Mouse (Mus musculus): ENCODE measurements around the gene Padi4. TPM values are rescaled to one million over a fixed set of nuclear protein-coding genes. Genes with fewer than 3 reads are reported as not detected.

The Padi4 gene
- polyA plus RNA-seq, 1 experiment, result 1.4 TPM

- Histone ChIP-seq H3ac (ENCODE audit: control insufficient read depth, insufficient read length) (no peak overlapping the region), H3K36me3 (ENCODE audit: control insufficient read depth, insufficient read depth) (no peaks in the 10 kb centered on the region), H3K4me2 (ENCODE audit: low read depth) (peak overlapping the region; percentile 87), H3K4me3 (peak overlapping the region; percentile 18), H3K27me3 (ENCODE audit: control insufficient read depth, insufficient read depth, insufficient read length) (no peaks in the 10 kb centered on the region), H3K79me2 (ENCODE audit: control insufficient read depth, insufficient read depth) (no peaks in the 10 kb centered on the region)
- no peak for TF ChIP-seq MAX (IDR thresholded peaks at IDR 0.05; ENCODE audit: low read depth)
- TF ChIP-seq CEBPB (IDR thresholded peaks at IDR 0.05; ENCODE audit: insufficient read depth, poor library complexity, severe bottlenecking), result no peak
- TF ChIP-seq USF1 (IDR thresholded peaks at IDR 0.05; ENCODE audit: low read depth), result no peak
- TF ChIP-seq POLR2A (IDR thresholded peaks at IDR 0.05; ENCODE audit: insufficient read length, low read depth), result no peak
- no peak for TF ChIP-seq TCF3 (IDR thresholded peaks at IDR 0.05; ENCODE audit: insufficient read length, low read depth)
- TF ChIP-seq SRF (IDR thresholded peaks at IDR 0.05; ENCODE audit: control insufficient read depth, insufficient read length, low read depth), result no peak
- no peak for TF ChIP-seq REST (IDR thresholded peaks at IDR 0.05; ENCODE audit: insufficient read depth, insufficient read length)
- no peak for TF ChIP-seq MYOD1 (IDR thresholded peaks at IDR 0.05; ENCODE audit: control insufficient read depth in 1 of 3, insufficient read length in 2 of 3, low read depth in 2 of 3)
- no peak for TF ChIP-seq TCF12 (IDR thresholded peaks at IDR 0.05; ENCODE audit: insufficient read depth, poor library complexity, severe bottlenecking)
- TF ChIP-seq POLR2AphosphoS2 (IDR thresholded peaks at IDR 0.05; ENCODE audit: insufficient read length, low read depth), result no peak
- TF ChIP-seq MYOG (IDR thresholded peaks at IDR 0.05; ENCODE audit: control insufficient read depth in 1 of 3, insufficient read depth in 1 of 3, insufficient read length in 2 of 3, low read depth in 2 of 3), result no peak
- TF ChIP-seq E2F4 (IDR thresholded peaks at IDR 0.05; ENCODE audit: insufficient read depth), result no peak
These were observed 3.6 kb downstream of the Padi4 start for GRCm38 (mm10) chr4:140770433-140770832.

GRCm38 (mm10) chr4:140768973-140769372 is 5.1 kb downstream of the Padi4 start:
- no peak overlapping the region for H3K4me3 ChIP-seq
- no peaks in the 10 kb centered on the region for H3K36me3 ChIP-seq (ENCODE audit: control insufficient read depth, insufficient read depth)
- H3K79me2 ChIP-seq (ENCODE audit: control insufficient read depth, insufficient read depth), result no peaks in the 10 kb centered on the region
- no peak overlapping the region for H3K4me2 ChIP-seq (ENCODE audit: low read depth)
- H3K27me3 ChIP-seq (ENCODE audit: control insufficient read depth, insufficient read depth, insufficient read length), result no peaks in the 10 kb centered on the region
- TF ChIP-seq TCF3 (IDR thresholded peaks at IDR 0.05; ENCODE audit: insufficient read length, low read depth), result no peak
- no peak for TF ChIP-seq CEBPB (IDR thresholded peaks at IDR 0.05; ENCODE audit: insufficient read depth, poor library complexity, severe bottlenecking)
- no peak for TF ChIP-seq POLR2AphosphoS2 (IDR thresholded peaks at IDR 0.05; ENCODE audit: insufficient read length, low read depth)
- no peak for TF ChIP-seq MYOG (IDR thresholded peaks at IDR 0.05; ENCODE audit: control insufficient read depth in 1 of 3, insufficient read depth in 1 of 3, insufficient read length in 2 of 3, low read depth in 2 of 3)
- TF ChIP-seq MAX (IDR thresholded peaks at IDR 0.05; ENCODE audit: low read depth), result no peak
- no peak for TF ChIP-seq E2F4 (IDR thresholded peaks at IDR 0.05; ENCODE audit: insufficient read depth)
- no peak for TF ChIP-seq MYOD1 (IDR thresholded peaks at IDR 0.05; ENCODE audit: control insufficient read depth in 1 of 3, insufficient read length in 2 of 3, low read depth in 2 of 3)
- TF ChIP-seq SRF (IDR thresholded peaks at IDR 0.05; ENCODE audit: control insufficient read depth, insufficient read length, low read depth), result no peak
- TF ChIP-seq USF1 (IDR thresholded peaks at IDR 0.05; ENCODE audit: low read depth), result no peak
- no peak for TF ChIP-seq TCF12 (IDR thresholded peaks at IDR 0.05; ENCODE audit: insufficient read depth, poor library complexity, severe bottlenecking)
- no peak for TF ChIP-seq POLR2A (IDR thresholded peaks at IDR 0.05; ENCODE audit: insufficient read length, low read depth)
- no peak overlapping the region for H3ac ChIP-seq (ENCODE audit: control insufficient read depth, insufficient read length)

GRCm38 (mm10) chr4:140765936-140766335 is 8.1 kb downstream of the Padi4 start:
- no peaks in the 10 kb centered on the region for H3K36me3 ChIP-seq (ENCODE audit: control insufficient read depth, insufficient read depth)
- peaks cover 2% of the 10 kb centered on the region for H3K27me3 ChIP-seq (ENCODE audit: control insufficient read depth, insufficient read depth, insufficient read length)
- H3K79me2 ChIP-seq (ENCODE audit: control insufficient read depth, insufficient read depth), result no peaks in the 10 kb centered on the region
- no peak overlapping the region for H3K4me3 ChIP-seq
- no peak overlapping the region for H3K4me2 ChIP-seq (ENCODE audit: low read depth)
- TF ChIP-seq CEBPB (IDR thresholded peaks at IDR 0.05; ENCODE audit: insufficient read depth, poor library complexity, severe bottlenecking) (no peak), TCF12 (IDR thresholded peaks at IDR 0.05; ENCODE audit: insufficient read depth, poor library complexity, severe bottlenecking) (no peak), E2F4 (IDR thresholded peaks at IDR 0.05; ENCODE audit: insufficient read depth) (no peak), MAX (IDR thresholded peaks at IDR 0.05; ENCODE audit: low read depth) (no peak), POLR2A (IDR thresholded peaks at IDR 0.05; ENCODE audit: insufficient read length, low read depth) (no peak), REST (IDR thresholded peaks at IDR 0.05; ENCODE audit: insufficient read depth, insufficient read length) (no peak), MYOD1 (IDR thresholded peaks at IDR 0.05; ENCODE audit: control insufficient read depth in 1 of 3, insufficient read length in 2 of 3, low read depth in 2 of 3) (no peak), USF1 (IDR thresholded peaks at IDR 0.05; ENCODE audit: low read depth) (no peak), MYOG (IDR thresholded peaks at IDR 0.05; ENCODE audit: control insufficient read depth in 1 of 3, insufficient read depth in 1 of 3, insufficient read length in 2 of 3, low read depth in 2 of 3) (no peak), POLR2AphosphoS2 (IDR thresholded peaks at IDR 0.05; ENCODE audit: insufficient read length, low read depth) (no peak), TCF3 (IDR thresholded peaks at IDR 0.05; ENCODE audit: insufficient read length, low read depth) (no peak), SRF (IDR thresholded peaks at IDR 0.05; ENCODE audit: control insufficient read depth, insufficient read length, low read depth) (no peak)
- no peak overlapping the region for H3ac ChIP-seq (ENCODE audit: control insufficient read depth, insufficient read length)

- Histone ChIP-seq H3K4me3 (no peak overlapping the region), H3K79me2 (ENCODE audit: control insufficient read depth, insufficient read depth) (no peaks in the 10 kb centered on the region), H3ac (ENCODE audit: control insufficient read depth, insufficient read length) (no peak overlapping the region), H3K36me3 (ENCODE audit: control insufficient read depth, insufficient read depth) (no peaks in the 10 kb centered on the region), H3K27me3 (ENCODE audit: control insufficient read depth, insufficient read depth, insufficient read length) (peaks cover 14% of the 10 kb centered on the region), H3K4me2 (ENCODE audit: low read depth) (no peak overlapping the region)
- TF ChIP-seq CEBPB (IDR thresholded peaks at IDR 0.05; ENCODE audit: insufficient read depth, poor library complexity, severe bottlenecking), result no peak
These were observed 10.9 kb downstream of the Padi4 start for GRCm38 (mm10) chr4:140763158-140763557.

GRCm38 (mm10) chr4:140761601-140762000 is 12.4 kb downstream of the Padi4 start:
- Histone ChIP-seq H3K4me3 (no peak overlapping the region), H3K27me3 (ENCODE audit: control insufficient read depth, insufficient read depth, insufficient read length) (peaks cover 19% of the 10 kb centered on the region), H3ac (ENCODE audit: control insufficient read depth, insufficient read length) (no peak overlapping the region), H3K36me3 (ENCODE audit: control insufficient read depth, insufficient read depth) (no peaks in the 10 kb centered on the region), H3K4me2 (ENCODE audit: low read depth) (no peak overlapping the region), H3K79me2 (ENCODE audit: control insufficient read depth, insufficient read depth) (no peaks in the 10 kb centered on the region)
- TF ChIP-seq E2F4 (IDR thresholded peaks at IDR 0.05; ENCODE audit: insufficient read depth), result no peak
- TF ChIP-seq POLR2A (IDR thresholded peaks at IDR 0.05; ENCODE audit: insufficient read length, low read depth), result no peak
- TF ChIP-seq CEBPB (IDR thresholded peaks at IDR 0.05; ENCODE audit: insufficient read depth, poor library complexity, severe bottlenecking), result no peak
- no peak for TF ChIP-seq SRF (IDR thresholded peaks at IDR 0.05; ENCODE audit: control insufficient read depth, insufficient read length, low read depth)
- no peak for TF ChIP-seq TCF12 (IDR thresholded peaks at IDR 0.05; ENCODE audit: insufficient read depth, poor library complexity, severe bottlenecking)
- TF ChIP-seq MAX (IDR thresholded peaks at IDR 0.05; ENCODE audit: low read depth), result no peak
- TF ChIP-seq USF1 (IDR thresholded peaks at IDR 0.05; ENCODE audit: low read depth), result no peak
- TF ChIP-seq MYOG (IDR thresholded peaks at IDR 0.05; ENCODE audit: control insufficient read depth in 1 of 3, insufficient read depth in 1 of 3, insufficient read length in 2 of 3, low read depth in 2 of 3), result no peak
- TF ChIP-seq REST (IDR thresholded peaks at IDR 0.05; ENCODE audit: insufficient read depth, insufficient read length), result no peak
- no peak for TF ChIP-seq TCF3 (IDR thresholded peaks at IDR 0.05; ENCODE audit: insufficient read length, low read depth)
- TF ChIP-seq MYOD1 (IDR thresholded peaks at IDR 0.05; ENCODE audit: control insufficient read depth in 1 of 3, insufficient read length in 2 of 3, low read depth in 2 of 3), result no peak
- no peak for TF ChIP-seq POLR2AphosphoS2 (IDR thresholded peaks at IDR 0.05; ENCODE audit: insufficient read length, low read depth)

All from myocyte (in vitro differentiated cells).